Mouse (Mus musculus) erythroblast, embryonic 14.5 days (primary cell): ENCODE data around the gene Capn5.

Experiments
- GATA1 ChIP-seq: IDR thresholded peaks from 2 replicates; pipeline ENCODE4 v1.6.1; 2012; ENCODE audit warnings: low read length, inconsistent platforms, mixed read lengths
- TAL1 ChIP-seq: IDR thresholded peaks from 3 replicates; pipeline ENCODE4 v1.6.1; 2012; ENCODE audit warnings: low read length, inconsistent platforms, mixed read lengths

DNA sequence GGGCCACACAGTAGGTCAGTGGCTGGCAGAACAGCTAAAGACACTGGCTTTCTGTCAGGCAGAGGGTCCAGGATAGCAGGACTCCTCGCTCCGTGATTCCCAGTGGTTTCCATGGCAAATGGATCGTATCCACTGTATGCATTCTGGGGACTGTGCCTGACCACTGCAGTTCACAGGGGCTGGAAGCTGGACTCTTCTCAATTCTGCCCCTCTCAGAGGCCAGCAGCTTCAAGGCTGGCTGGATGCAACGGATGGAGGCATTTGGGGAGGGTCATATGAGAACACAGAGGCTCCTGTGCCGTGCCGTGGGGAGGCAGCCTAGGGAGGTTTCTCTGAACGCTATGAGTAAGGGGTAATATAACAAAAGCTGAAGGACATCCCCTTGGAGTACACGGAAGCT lies 35.8 kb downstream of the Capn5 start:
- TF ChIP-seq GATA1: no peak
- TF ChIP-seq TAL1: no peak
